Mouse (Mus musculus): Measurements from ENCODE around the gene Dynlt1c. TPM values are rescaled to one million over a fixed set of nuclear protein-coding genes. Genes with fewer than 3 reads are reported as not detected.
"Not testable (repeated sequence)": the region's sequence is repeated elsewhere in the genome, so short reads cannot be mapped to it uniquely, and the experiment has no call there.

The Dynlt1c gene
- total RNA-seq (2014; rRNA removed; ENCODE audit: low replicate concordance) = 2.1 and 4.9 TPM in 2 replicates
- 16.5 and 17.8 TPM in 2 replicates for polyA plus RNA-seq (2015; fragmentation: Nextera tagmentation; extraction: Ambion mirVana)

- not testable (repeated sequence) for H3K9ac ChIP-seq (replicated peaks; ENCODE audit: low read depth, low read length)
- H3K27ac ChIP-seq (ENCODE audit: low read depth) = peak within 1 kb of the TSS; percentile 72
Measured at GRCm38 (mm10) chr17:6601204-6601911, at the start of gene Dynlt1c. Gene Dynlt1c (plus strand): TSS chr17:6601671.

GRCm38 (mm10) chr17:6553798-6554197, 47.7 kb upstream of the Dynlt1c start:
- H3K9me3 ChIP-seq (replicated peaks; ENCODE audit: control insufficient read depth, low read length); H3K27ac ChIP-seq (ENCODE audit: low read depth); DNase-seq (ENCODE audit: low spot score); H3K4me3 ChIP-seq (ENCODE audit: low read depth, low read length); H3K4me1 ChIP-seq (ENCODE audit: control insufficient read depth, insufficient read depth); H3K9ac ChIP-seq (replicated peaks; ENCODE audit: low read depth, low read length); H3K36me3 ChIP-seq (replicated peaks; ENCODE audit: control insufficient read depth, insufficient read depth, low read length); H3K27me3 ChIP-seq (ENCODE audit: control insufficient read depth, insufficient read depth, low read length); H3K4me2 ChIP-seq (ENCODE audit: low read depth, low read length): not testable (repeated sequence)
- WGBS = no CpG with 5 or more reads among the region's 4 CpGs
- peak; percentile 82 for ATAC-seq (ENCODE audit: insufficient read depth, low read depth)

More at GRCm38 (mm10) chr17:6601204-6601911, at the start of gene Dynlt1c:
- peak within 1 kb of the TSS; percentile 45 for H3K4me2 ChIP-seq (ENCODE audit: low read depth, low read length)
- DNase-seq (ENCODE audit: low spot score) = peak; percentile 46
- not testable (repeated sequence) for H3K36me3 ChIP-seq (replicated peaks; ENCODE audit: control insufficient read depth, insufficient read depth, low read length); H3K27me3 ChIP-seq (ENCODE audit: control insufficient read depth, insufficient read depth, low read length); H3K9me3 ChIP-seq (replicated peaks; ENCODE audit: control insufficient read depth, low read length); H3K4me1 ChIP-seq (ENCODE audit: control insufficient read depth, insufficient read depth)
- ATAC-seq (ENCODE audit: insufficient read depth, low read depth) = peak; percentile 97
- H3K4me3 ChIP-seq (ENCODE audit: low read depth, low read length) = peak within 1 kb of the TSS; percentile 43
- WGBS = 11% methylated on average over 23 of the region's 40 CpGs

GRCm38 (mm10) chr17:6554243-6554642, 47.2 kb upstream of the Dynlt1c start:
- H3K9ac ChIP-seq (replicated peaks; ENCODE audit: low read depth, low read length); H3K36me3 ChIP-seq (replicated peaks; ENCODE audit: control insufficient read depth, insufficient read depth, low read length); ATAC-seq (ENCODE audit: insufficient read depth, low read depth); H3K4me1 ChIP-seq (ENCODE audit: control insufficient read depth, insufficient read depth); DNase-seq (ENCODE audit: low spot score); H3K27ac ChIP-seq (ENCODE audit: low read depth); H3K9me3 ChIP-seq (replicated peaks; ENCODE audit: control insufficient read depth, low read length); H3K4me2 ChIP-seq (ENCODE audit: low read depth, low read length); H3K4me3 ChIP-seq (ENCODE audit: low read depth, low read length); H3K27me3 ChIP-seq (ENCODE audit: control insufficient read depth, insufficient read depth, low read length): not testable (repeated sequence)
- WGBS = no CpG with 5 or more reads among the region's 5 CpGs

- not testable (repeated sequence) for ATAC-seq (ENCODE audit: insufficient read depth, low read depth); H3K36me3 ChIP-seq (replicated peaks; ENCODE audit: control insufficient read depth, insufficient read depth, low read length)
- WGBS = no CpG with 5 or more reads among the region's 4 CpGs
Measured at GRCm38 (mm10) chr17:6559447-6560133, 41.9 kb upstream of the Dynlt1c start.

GRCm38 (mm10) chr17:6564866-6565265, 36.6 kb upstream of the Dynlt1c start:
- not testable (repeated sequence) for H3K9ac ChIP-seq (replicated peaks; ENCODE audit: low read depth, low read length); H3K9me3 ChIP-seq (replicated peaks; ENCODE audit: control insufficient read depth, low read length); DNase-seq (ENCODE audit: low spot score); ATAC-seq (ENCODE audit: insufficient read depth, low read depth); H3K27me3 ChIP-seq (ENCODE audit: control insufficient read depth, insufficient read depth, low read length); H3K4me2 ChIP-seq (ENCODE audit: low read depth, low read length); H3K36me3 ChIP-seq (replicated peaks; ENCODE audit: control insufficient read depth, insufficient read depth, low read length); H3K27ac ChIP-seq (ENCODE audit: low read depth); H3K4me1 ChIP-seq (ENCODE audit: control insufficient read depth, insufficient read depth); H3K4me3 ChIP-seq (ENCODE audit: low read depth, low read length)
- WGBS = 83% methylated on average over 3 of the region's 3 CpGs

More at GRCm38 (mm10) chr17:6559447-6560133, 41.9 kb upstream of the Dynlt1c start:
- not testable (repeated sequence) for H3K9me3 ChIP-seq (replicated peaks; ENCODE audit: control insufficient read depth, low read length); H3K9ac ChIP-seq (replicated peaks; ENCODE audit: low read depth, low read length); H3K4me3 ChIP-seq (ENCODE audit: low read depth, low read length); H3K4me2 ChIP-seq (ENCODE audit: low read depth, low read length); H3K27me3 ChIP-seq (ENCODE audit: control insufficient read depth, insufficient read depth, low read length); DNase-seq (ENCODE audit: low spot score); H3K27ac ChIP-seq (ENCODE audit: low read depth); H3K4me1 ChIP-seq (ENCODE audit: control insufficient read depth, insufficient read depth)

GRCm38 (mm10) chr17:6567908-6568307, 33.6 kb upstream of the Dynlt1c start:
- H3K27ac ChIP-seq (ENCODE audit: low read depth); H3K4me3 ChIP-seq (ENCODE audit: low read depth, low read length); ATAC-seq (ENCODE audit: insufficient read depth, low read depth); H3K9ac ChIP-seq (replicated peaks; ENCODE audit: low read depth, low read length); H3K4me1 ChIP-seq (ENCODE audit: control insufficient read depth, insufficient read depth); H3K4me2 ChIP-seq (ENCODE audit: low read depth, low read length); H3K27me3 ChIP-seq (ENCODE audit: control insufficient read depth, insufficient read depth, low read length); H3K9me3 ChIP-seq (replicated peaks; ENCODE audit: control insufficient read depth, low read length); H3K36me3 ChIP-seq (replicated peaks; ENCODE audit: control insufficient read depth, insufficient read depth, low read length); DNase-seq (ENCODE audit: low spot score): not testable (repeated sequence)
- 62% methylated on average over 3 of the region's 8 CpGs for WGBS

- H3K9me3 ChIP-seq (replicated peaks; ENCODE audit: control insufficient read depth, low read length); H3K36me3 ChIP-seq (replicated peaks; ENCODE audit: control insufficient read depth, insufficient read depth, low read length); H3K4me2 ChIP-seq (ENCODE audit: low read depth, low read length); H3K4me1 ChIP-seq (ENCODE audit: control insufficient read depth, insufficient read depth); H3K27ac ChIP-seq (ENCODE audit: low read depth); H3K9ac ChIP-seq (replicated peaks; ENCODE audit: low read depth, low read length); DNase-seq (ENCODE audit: low spot score); H3K27me3 ChIP-seq (ENCODE audit: control insufficient read depth, insufficient read depth, low read length); ATAC-seq (ENCODE audit: insufficient read depth, low read depth); H3K4me3 ChIP-seq (ENCODE audit: low read depth, low read length): not testable (repeated sequence)
- WGBS = 88% methylated on average over 9 of the region's 11 CpGs
Measured at GRCm38 (mm10) chr17:6571296-6571695, 30.2 kb upstream of the Dynlt1c start.

- not testable (repeated sequence) for H3K4me2 ChIP-seq (ENCODE audit: low read depth, low read length); H3K27ac ChIP-seq (ENCODE audit: low read depth); H3K4me1 ChIP-seq (ENCODE audit: control insufficient read depth, insufficient read depth); H3K36me3 ChIP-seq (replicated peaks; ENCODE audit: control insufficient read depth, insufficient read depth, low read length); ATAC-seq (ENCODE audit: insufficient read depth, low read depth); H3K4me3 ChIP-seq (ENCODE audit: low read depth, low read length); H3K27me3 ChIP-seq (ENCODE audit: control insufficient read depth, insufficient read depth, low read length); H3K9ac ChIP-seq (replicated peaks; ENCODE audit: low read depth, low read length); DNase-seq (ENCODE audit: low spot score); H3K9me3 ChIP-seq (replicated peaks; ENCODE audit: control insufficient read depth, low read length)
- no CpG with 5 or more reads among the region's 1 CpGs for WGBS
Measured at GRCm38 (mm10) chr17:6572202-6572601, 29.3 kb upstream of the Dynlt1c start.
